Mouse (Mus musculus): ENCODE measurements around the gene Ndufb4. TPM values are rescaled to one million over a fixed set of nuclear protein-coding genes. Genes with fewer than 3 reads are reported as not detected.

Ndufb4 gene
- polyA plus RNA-seq (2012; rRNA removed; ENCODE audit: low replicate concordance): 88.8 and 121 TPM in 2 replicates

DNA sequence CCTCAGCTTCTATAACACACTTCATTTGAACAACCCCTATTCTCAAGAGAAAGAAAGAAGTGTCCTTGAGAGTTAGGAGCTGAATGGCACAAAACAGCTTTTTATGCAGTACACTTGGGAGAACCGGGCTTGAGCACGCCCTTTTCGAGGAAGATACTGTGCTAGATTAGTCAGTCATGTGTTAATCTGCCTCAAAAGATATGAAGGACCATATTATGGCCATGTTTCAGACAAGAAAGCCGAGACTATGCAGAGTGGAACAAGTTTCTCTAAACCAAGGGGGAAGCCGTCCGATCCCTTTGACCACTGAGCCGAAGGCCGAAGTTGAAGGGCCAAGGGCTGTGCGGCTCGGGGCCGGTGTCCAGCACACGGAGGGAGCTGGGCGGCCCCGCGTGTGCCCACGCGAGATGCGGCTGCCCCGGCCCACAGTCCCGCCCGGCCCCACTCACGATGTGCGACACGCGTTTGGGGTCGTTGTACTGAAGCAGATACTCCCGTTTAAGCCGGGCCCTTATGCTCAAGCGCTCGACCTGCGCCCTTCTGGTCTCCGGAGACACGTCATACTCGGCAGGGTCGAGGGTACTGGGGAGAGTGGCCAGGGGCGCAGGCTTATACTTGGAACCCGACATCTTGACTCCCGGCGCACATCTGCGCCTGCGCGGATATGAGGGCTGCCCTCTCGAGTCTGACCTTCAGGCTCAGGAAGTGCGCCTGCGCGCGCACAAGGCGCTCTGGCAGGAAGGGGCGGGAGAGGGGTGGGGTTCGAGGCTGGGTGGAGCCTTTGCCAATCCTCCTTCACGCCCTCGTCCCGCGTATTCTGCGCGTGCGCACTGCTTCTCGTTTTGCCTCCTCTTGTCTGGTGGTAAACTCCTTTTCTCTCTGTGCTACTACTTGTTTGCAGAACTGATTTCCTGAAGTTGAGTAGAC is at the start of gene Ndufb4:
Gene Ndufb4, minus strand, starts transcription at position 723 of the 927 bp plus-strand sequence.

Other genes starting within 250 kb of the Ndufb4 start
- gene Gtf2e1, start 114.7 kb downstream of the Ndufb4 start, polyA plus RNA-seq (2012; rRNA removed; ENCODE audit: low replicate concordance): 0.94 and 1.1 TPM in 2 replicates
- gene Rabl3, start 114.6 kb downstream of the Ndufb4 start, polyA plus RNA-seq (2012; rRNA removed; ENCODE audit: low replicate concordance): 0.60 and 0.66 TPM in 2 replicates
- not detected in 2 replicates for gene Hgd, start 74.3 kb downstream of the Ndufb4 start, polyA plus RNA-seq (2012; rRNA removed; ENCODE audit: low replicate concordance)
- gene Fstl1, start 122.4 kb upstream of the Ndufb4 start, polyA plus RNA-seq (2012; rRNA removed; ENCODE audit: low replicate concordance): 2.6 and 4.6 TPM in 2 replicates
- gene Gm36028, start 206.7 kb upstream of the Ndufb4 start, polyA plus RNA-seq (2012; rRNA removed; ENCODE audit: low replicate concordance): 0.15 TPM in 1 of 2 replicates, not detected in the other
- 2.9 and 3.3 TPM in 2 replicates for gene Lrrc58, start 213.9 kb upstream of the Ndufb4 start, polyA plus RNA-seq (2012; rRNA removed; ENCODE audit: low replicate concordance)

Measured in duodenum, adult 2 months (tissue).